Mouse (Mus musculus) forebrain, embryonic 12.5 days (tissue): ENCODE data around the gene Dus4l. TPM values are rescaled to one million over a fixed set of nuclear protein-coding genes. Genes with fewer than 3 reads are reported as not detected.

Experiments used
- polyA plus RNA-seq: library from polyadenylated mRNA; unstranded; fragments of >200 nt; fragmentation: Nextera tagmentation; extraction: Ambion mirVana; gene quantifications from 2 replicates; pipeline ENCODE4 v1.2.1, GENCODE M21; 2016

Dus4l gene
- polyA plus RNA-seq, 1 experiment from 2014 or later = 9.5 TPM

Other genes with a start within 250 kb of the Dus4l start
- 16.3 and 19.7 TPM in 2 replicates for gene Cbll1, start 155.2 kb downstream of the Dus4l start, polyA plus RNA-seq
- 0.06 TPM in 1 of 2 replicates, not detected in the other for gene Slc26a4, start 94.9 kb downstream of the Dus4l start, polyA plus RNA-seq
- 28.7 and 29.5 TPM in 2 replicates for gene Bcap29, start 20.2 kb downstream of the Dus4l start, polyA plus RNA-seq
- 30.2 and 30.8 TPM in 2 replicates for gene Cog5, start within 50 bp of the Dus4l start, polyA plus RNA-seq
- gene Gpr22, start 59.1 kb upstream of the Dus4l start, polyA plus RNA-seq = 4.2 and 5.9 TPM in 2 replicates